Mouse (Mus musculus) limb, embryonic 15.5 days (tissue): ENCODE measurements around the gene Hist4h4. TPM values are rescaled to one million over a fixed set of nuclear protein-coding genes. Genes with fewer than 3 reads are reported as not detected.
A peak's percentile ranks its signal among the peaks of the same experiment; 100 is the strongest.
"Not testable (repeated sequence)": the region's sequence is repeated elsewhere in the genome, so short reads cannot be mapped to it uniquely, and the experiment has no call there.

Experiments used
- ATAC-seq: fragments of 200-750 bp; cut with Nextera tagmentation; 2 replicates; pipeline ENCODE4 v1.8.0; 2017; ENCODE audit warnings: low read depth, moderate TSS enrichment; ENCODE audit not compliant: insufficient number of reproducible peaks, low FRiP score, low TSS enrichment
- H3K27ac ChIP-seq: fragments of 300-500 bp; sonication (generic); 2 replicates; pipeline ENCODE4 v1.5.1; 2015; ENCODE audit warnings: moderate library complexity, mild to moderate bottlenecking, inconsistent platforms
- H3K27me3 ChIP-seq: fragments of 300-500 bp; sonication (generic); 2 replicates; pipeline ENCODE4 v1.6.1; 2015; ENCODE audit warnings: inconsistent platforms
- H3K36me3 ChIP-seq: fragments of 300-500 bp; sonication (generic); 2 replicates; pipeline ENCODE4 v1.6.1; 2015; ENCODE audit warnings: inconsistent platforms
- H3K4me1 ChIP-seq: fragments of 300-500 bp; sonication (generic); 2 replicates; pipeline ENCODE4 v1.6.1; 2015; ENCODE audit warnings: inconsistent platforms
- H3K4me2 ChIP-seq: fragments of 300-500 bp; sonication (generic); 2 replicates; pipeline ENCODE4 v1.6.1; 2015; ENCODE audit warnings: mild to moderate bottlenecking, inconsistent platforms
- H3K4me3 ChIP-seq: fragments of 300-500 bp; sonication (generic); 2 replicates; pipeline ENCODE4 v1.5.1; 2015; ENCODE audit warnings: mild to moderate bottlenecking, inconsistent platforms
- H3K9ac ChIP-seq: fragments of 300-500 bp; sonication (generic); 2 replicates; pipeline ENCODE4 v1.6.1; 2015; ENCODE audit warnings: inconsistent platforms
- H3K9me3 ChIP-seq: fragments of 300-500 bp; sonication (generic); 2 replicates; pipeline ENCODE4 v1.6.1; 2016; ENCODE audit warnings: inconsistent platforms
- WGBS: fragments of 180-500 bp; shearing (Covaris S2); methylation state at CpG from one replicate; pipeline ENCODE4 v1.1.7; 2015; 5-methylcytosine and 5-hydroxymethylcytosine counted together
- polyA plus RNA-seq: library from polyadenylated mRNA; unstranded; fragments of >200 nt; fragmentation: Nextera tagmentation; extraction: Ambion mirVana; gene quantifications from 2 replicates; pipeline ENCODE4 v1.2.1, GENCODE M21; 2015

The Hist4h4 gene
- polyA plus RNA-seq, 1 experiment from 2014 or later: 0.54 TPM

DNA sequence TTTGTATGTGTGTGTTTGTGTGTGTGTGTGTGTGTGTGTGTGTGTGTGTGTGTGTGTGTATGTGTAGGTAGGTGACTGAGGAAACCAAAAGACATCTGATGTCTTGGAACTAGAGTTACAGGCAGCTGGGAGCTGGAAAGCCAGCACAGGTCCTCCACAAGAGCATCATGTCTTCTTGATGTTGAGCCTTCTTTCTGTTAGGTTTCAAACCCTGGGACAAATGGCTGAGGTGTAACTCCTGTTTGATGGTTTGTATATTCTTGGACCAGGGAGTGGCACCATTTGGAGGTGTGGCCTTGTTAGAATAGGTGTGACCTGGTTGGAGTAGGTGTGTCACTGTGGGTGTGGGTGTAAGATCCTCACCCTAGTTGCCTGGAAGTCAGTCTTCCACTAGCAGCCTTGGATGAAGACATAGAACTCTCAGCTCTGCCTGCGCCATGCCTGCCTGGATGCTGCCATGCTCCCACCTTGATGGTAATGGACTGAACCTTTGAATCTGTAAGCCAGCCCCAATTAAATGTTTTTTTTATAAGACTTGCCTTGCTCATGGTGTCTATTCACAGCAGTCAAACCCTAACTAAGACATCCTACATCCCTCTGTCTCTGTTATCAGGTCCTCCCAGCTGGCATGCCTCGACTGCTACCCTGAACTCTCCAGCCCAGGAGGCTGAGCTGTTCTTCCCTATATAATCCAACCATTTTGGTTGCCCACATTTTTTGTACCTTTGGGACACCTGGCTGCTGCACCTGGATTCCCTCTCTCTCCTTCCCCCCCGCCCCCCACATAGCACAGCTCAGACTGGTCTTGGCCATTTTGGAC is 6.1 kb downstream of the Hist4h4 start:
- H3K27me3 ChIP-seq, H3K9me3 ChIP-seq, H3K9ac ChIP-seq, ATAC-seq, H3K4me3 ChIP-seq, H3K36me3 ChIP-seq, H3K4me2 ChIP-seq, H3K27ac ChIP-seq: not testable (repeated sequence)
- 81% methylated on average over 3 of the region's 3 CpGs for WGBS
- H3K4me1 ChIP-seq: peaks cover 13% of the 10 kb centered on the region

DNA sequence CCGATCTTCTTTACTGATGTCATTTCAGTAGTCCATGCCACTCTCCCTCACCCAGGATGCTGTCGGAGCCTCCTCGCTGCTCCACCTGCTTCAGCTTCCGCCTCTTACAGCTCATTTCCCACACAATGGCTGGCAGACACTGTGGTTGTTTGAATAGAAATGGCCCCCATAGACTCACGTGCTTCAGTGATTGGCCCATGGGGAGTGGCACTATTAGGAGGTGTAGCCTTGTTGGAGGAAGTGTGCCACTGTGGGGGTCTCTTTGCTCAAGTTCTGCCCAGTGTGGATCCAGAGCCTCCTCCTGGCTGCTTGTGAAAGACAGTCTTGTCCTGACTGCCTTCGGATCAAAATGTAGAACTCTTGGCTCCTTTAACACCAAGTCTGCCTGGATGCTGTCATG is 8.4 kb downstream of the Hist4h4 start:
- WGBS: 67% methylated on average over 6 of the region's 6 CpGs
- ATAC-seq: no peak

DNA sequence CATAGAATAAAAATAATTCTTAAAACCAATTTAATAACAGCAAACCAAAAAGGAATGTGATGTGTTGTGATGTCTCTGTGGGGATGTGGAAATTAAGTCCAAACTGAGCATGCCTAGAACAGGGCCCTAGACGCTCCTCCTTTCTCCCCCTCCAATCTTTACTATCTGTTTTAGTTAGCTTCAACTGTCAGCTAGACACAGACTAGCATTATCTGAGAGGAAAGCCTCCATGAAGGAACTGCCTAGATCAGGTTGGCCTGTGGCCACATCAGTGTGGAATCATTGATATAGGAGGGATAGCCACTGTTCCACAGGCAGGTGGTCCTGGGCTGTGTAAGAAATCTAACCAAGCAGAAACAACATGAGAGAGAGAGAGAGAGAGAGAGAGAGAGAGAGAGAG is 9.1 kb downstream of the Hist4h4 start:
- Histone ChIP-seq H3K4me2 (no peak overlapping the region), H3K27ac (no peak overlapping the region), H3K4me3 (no peak overlapping the region), H3K36me3 (no peaks in the 10 kb centered on the region), H3K27me3 (no peaks in the 10 kb centered on the region), H3K4me1 (peaks cover 14% of the 10 kb centered on the region), H3K9ac (no peak overlapping the region), H3K9me3 (no peaks in the 10 kb centered on the region)
- WGBS: 77% methylated on average over 1 of the region's 1 CpGs
- ATAC-seq: no peak

More for the DNA sequence above, 8.4 kb downstream of the Hist4h4 start:
- H3K36me3 ChIP-seq: no peaks in the 10 kb centered on the region
- H3K4me1 ChIP-seq: peaks cover 14% of the 10 kb centered on the region
- no peaks in the 10 kb centered on the region for H3K9me3 ChIP-seq
- no peak overlapping the region for H3K27ac ChIP-seq
- no peak overlapping the region for H3K4me3 ChIP-seq
- no peaks in the 10 kb centered on the region for H3K27me3 ChIP-seq
- H3K4me2 ChIP-seq: no peak overlapping the region
- H3K9ac ChIP-seq: no peak overlapping the region

DNA sequence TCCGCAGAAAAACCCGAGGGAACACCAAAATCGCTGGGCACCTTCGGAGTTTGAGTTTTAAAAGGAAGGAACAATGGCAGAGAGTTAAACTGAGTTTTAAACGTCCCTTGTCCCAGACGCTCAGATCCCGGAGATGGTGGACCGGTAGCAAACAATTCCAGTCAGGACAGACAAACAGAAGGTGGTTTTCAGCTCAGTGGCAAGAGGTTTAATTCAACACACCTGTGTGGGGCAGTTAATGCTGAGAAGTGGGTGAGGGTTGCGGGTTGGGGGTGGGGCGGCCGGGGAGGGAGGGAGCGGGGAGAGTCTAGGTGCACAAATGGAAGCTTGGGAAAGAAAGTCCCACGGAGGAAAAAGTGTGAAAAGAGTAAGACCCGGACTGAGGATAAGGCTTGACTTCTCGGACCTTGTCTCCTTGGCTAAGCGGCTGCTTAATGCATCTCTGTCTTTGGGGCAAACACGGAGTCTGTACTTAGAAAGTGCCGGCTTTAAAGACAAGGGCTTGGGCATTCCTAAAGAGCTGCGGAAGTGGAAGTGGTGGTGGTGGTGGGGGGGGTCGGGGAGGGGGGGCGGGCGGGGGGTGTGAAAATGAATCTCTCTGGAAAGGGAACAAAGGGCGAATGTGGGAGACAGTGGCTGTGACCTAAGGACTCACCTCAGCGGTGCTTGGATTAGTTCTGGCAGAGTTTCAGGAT is 10.2 kb downstream of the Hist4h4 start:
- Histone ChIP-seq H3K27me3 (no peaks in the 10 kb centered on the region), H3K9me3 (no peaks in the 10 kb centered on the region), H3K4me1 (peaks cover 14% of the 10 kb centered on the region), H3K36me3 (no peaks in the 10 kb centered on the region), H3K9ac (peak overlapping the region; percentile 17; the same call in 1 of the 2 replicates), H3K4me2 (peak overlapping the region; percentile 66), H3K4me3 (peak overlapping the region; percentile 36), H3K27ac (no peak overlapping the region)
- ATAC-seq: no peak
- under 1% methylated on average over 20 of the region's 24 CpGs for WGBS

DNA sequence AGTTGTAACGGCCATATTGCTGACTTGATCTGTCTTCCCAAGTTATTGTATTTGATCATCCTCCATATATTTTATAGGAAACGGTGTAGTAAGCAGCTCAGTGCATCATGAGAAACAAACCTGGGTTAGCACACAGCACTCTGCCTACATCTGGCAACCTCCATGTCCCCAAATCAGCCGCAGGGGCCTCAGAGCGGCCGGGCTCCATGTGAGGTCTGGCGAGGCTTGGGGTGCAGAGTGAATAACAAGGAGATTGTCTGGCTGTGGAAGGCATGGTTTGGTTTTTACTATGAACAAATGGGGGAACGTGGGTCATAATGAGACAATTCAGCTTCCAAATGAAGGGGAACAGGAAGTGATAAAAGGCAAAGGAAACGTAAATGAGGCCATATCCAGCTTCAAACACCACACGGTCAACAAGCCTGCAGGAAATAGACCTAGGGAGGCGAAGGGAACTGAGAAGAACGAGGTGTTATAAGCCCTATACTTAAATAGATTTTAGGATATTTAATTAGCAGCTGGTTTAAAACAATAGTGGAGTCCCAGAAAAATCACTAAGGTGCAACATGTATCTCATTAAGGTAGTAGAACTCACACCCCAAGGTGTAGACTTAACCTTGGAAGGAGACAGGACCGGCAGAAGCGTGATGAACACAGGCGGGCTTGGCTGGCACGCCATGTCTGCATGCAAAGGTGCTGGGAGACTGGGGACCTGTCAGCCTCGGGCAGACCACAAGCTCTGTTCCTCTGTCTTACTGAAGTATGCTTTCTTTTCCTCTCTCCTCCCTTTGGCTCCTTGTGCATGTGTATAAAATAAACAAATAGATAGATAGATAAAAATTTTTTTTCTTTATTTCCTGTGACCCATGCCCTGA is 11.1 kb downstream of the Hist4h4 start:
- peak overlapping the region; percentile 17; the same call in 1 of the 2 replicates for H3K9ac ChIP-seq
- peak overlapping the region; percentile 36 for H3K4me3 ChIP-seq
- 13% methylated on average over 16 of the region's 16 CpGs for WGBS
- H3K27me3 ChIP-seq: no peaks in the 10 kb centered on the region
- no peaks in the 10 kb centered on the region for H3K36me3 ChIP-seq
- peaks cover 14% of the 10 kb centered on the region for H3K4me1 ChIP-seq
- no peak for ATAC-seq
- peak overlapping the region; percentile 66 for H3K4me2 ChIP-seq
- H3K27ac ChIP-seq: no peak overlapping the region
- H3K9me3 ChIP-seq: no peaks in the 10 kb centered on the region

DNA sequence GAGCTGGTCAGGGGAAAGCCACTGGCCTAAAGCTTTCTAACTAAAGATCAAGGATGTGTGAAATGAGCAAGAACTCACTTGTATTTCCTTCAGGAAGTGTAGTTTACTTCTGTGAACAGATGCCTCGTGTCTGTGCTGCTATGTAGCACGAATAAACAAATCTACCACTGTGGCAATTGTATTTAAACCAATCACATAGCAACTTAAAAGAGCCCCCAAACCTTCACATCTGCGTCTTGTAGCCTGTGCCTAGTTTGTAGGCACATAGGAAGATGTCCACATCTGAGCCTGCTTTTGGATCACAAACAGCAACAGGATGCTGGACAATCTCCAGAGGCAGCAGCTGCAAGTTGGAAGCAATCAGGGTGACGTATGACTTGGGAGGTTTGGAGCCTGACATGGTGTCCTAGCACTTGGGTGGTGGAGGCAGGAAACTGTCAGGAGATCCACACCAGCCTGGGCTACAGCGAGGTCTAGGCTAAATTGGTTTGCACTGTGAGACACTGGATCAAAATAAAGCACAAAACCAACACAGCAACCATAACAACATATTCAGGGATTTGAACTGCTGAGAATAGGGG is 14.7 kb downstream of the Hist4h4 start:
- WGBS: 65% methylated on average over 5 of the region's 5 CpGs
- no peak overlapping the region for H3K4me3 ChIP-seq
- no peaks in the 10 kb centered on the region for H3K9me3 ChIP-seq
- H3K4me2 ChIP-seq: no peak overlapping the region
- ATAC-seq: no peak
- H3K36me3 ChIP-seq: no peaks in the 10 kb centered on the region
- H3K27me3 ChIP-seq: no peaks in the 10 kb centered on the region
- no peak overlapping the region for H3K9ac ChIP-seq
- H3K27ac ChIP-seq: no peak overlapping the region
- peaks cover 14% of the 10 kb centered on the region for H3K4me1 ChIP-seq

DNA sequence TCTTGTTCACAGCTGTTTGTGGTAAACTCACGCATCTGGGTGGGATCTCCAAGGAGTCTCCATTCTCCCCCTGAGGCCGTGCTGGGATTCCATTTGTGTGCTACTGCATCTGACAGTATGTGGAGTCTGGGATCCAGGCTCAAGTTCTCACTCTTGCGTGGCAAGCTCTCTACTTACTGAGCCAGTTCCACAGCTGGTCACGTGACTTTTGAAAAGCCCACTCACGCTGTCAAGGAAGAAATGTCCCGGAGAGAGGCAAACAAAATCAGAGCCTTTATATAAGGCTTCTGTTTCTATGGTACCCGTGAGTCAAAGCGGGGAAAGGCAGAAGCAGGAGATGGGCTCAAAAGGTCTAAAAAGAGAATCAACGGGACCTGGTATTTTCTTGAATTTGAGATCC is 21.5 kb downstream of the Hist4h4 start:
- ATAC-seq: no peak
- Histone ChIP-seq H3K4me2 (no peak overlapping the region), H3K27ac (no peak overlapping the region), H3K9ac (no peak overlapping the region), H3K36me3 (no peaks in the 10 kb centered on the region), H3K4me1 (0 out of 2 replicates have a peak, but pooled peaks cover 2% of the 10 kb centered on the region), H3K4me3 (no peak overlapping the region), H3K27me3 (no peaks in the 10 kb centered on the region), H3K9me3 (no peaks in the 10 kb centered on the region)
- 79% methylated on average over 9 of the region's 9 CpGs for WGBS

DNA sequence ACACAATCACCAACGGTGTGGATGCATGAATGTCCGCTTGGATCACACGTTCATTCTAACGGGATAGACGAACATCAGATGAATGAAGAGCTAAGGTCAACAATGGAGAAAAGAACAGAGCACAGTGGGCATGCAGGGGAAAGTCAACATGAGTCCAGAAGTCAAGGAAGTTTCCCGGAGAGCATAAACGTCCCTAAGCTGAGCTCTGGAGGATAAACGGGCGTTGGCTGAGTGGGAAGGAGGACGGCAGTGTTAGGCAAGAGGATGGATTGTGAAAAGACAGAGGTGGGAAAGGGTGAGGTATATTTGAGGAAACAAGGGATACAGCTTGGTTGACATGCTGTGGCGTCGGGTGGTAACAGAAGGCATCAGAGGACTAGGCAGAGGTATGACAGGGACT is 22.1 kb downstream of the Hist4h4 start:
- no peaks in the 10 kb centered on the region for H3K36me3 ChIP-seq
- no peak overlapping the region for H3K9ac ChIP-seq
- 90% methylated on average over 12 of the region's 12 CpGs for WGBS
- ATAC-seq: no peak
- 0 out of 2 replicates have a peak, but pooled peaks cover 2% of the 10 kb centered on the region for H3K4me1 ChIP-seq
- H3K9me3 ChIP-seq: no peaks in the 10 kb centered on the region
- H3K27me3 ChIP-seq: no peaks in the 10 kb centered on the region
- H3K4me2 ChIP-seq: no peak overlapping the region
- no peak overlapping the region for H3K4me3 ChIP-seq
- H3K27ac ChIP-seq: no peak overlapping the region

DNA sequence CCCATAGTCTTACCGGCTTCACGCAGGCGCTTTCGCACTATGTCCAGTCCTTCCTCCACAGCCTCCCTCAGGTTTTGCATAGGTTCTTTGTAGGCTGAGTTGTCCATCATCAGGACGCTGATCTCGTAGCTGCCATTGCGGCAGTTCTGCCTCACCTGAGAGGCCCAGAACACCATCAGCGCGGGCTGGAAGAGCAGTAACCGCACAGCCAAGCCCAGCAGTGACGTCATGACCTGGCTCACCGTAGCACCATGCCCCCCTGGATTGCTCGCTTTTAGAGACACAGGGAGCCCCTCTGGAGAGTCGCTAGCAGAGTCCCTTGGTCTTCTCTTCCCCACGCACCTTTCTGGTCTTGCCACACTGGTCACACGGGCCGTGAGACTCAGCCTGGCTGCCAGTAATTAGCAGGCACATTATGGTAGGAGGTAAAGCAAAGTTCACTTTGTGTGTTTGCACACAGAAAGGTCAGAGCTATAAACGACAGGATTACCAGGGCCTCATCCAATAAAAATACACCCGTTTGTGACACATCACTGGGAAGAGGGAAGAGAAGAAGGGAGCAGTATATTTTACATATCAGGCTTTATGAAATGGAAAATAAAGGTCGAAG is 22.7 kb downstream of the Hist4h4 start, which contains the start of gene Gucy2c:
Gucy2c (minus strand) TSS at position 389 of the 610 bp plus-strand sequence.
- H3K36me3 ChIP-seq: no peaks in the 10 kb centered on the region
- no peak within 1 kb of the TSS for H3K4me2 ChIP-seq
- no peak within 1 kb of the TSS for H3K9ac ChIP-seq
- WGBS: 64% methylated on average over 20 of the region's 20 CpGs
- no peak within 1 kb of the TSS for H3K4me3 ChIP-seq
- 0 out of 2 replicates have a peak, but pooled peaks cover 2% of the 10 kb centered on the region for H3K4me1 ChIP-seq
- ATAC-seq: no peak
- H3K27me3 ChIP-seq: no peaks in the 10 kb centered on the region
- no peaks in the 10 kb centered on the region for H3K9me3 ChIP-seq
- no peak within 1 kb of the TSS for H3K27ac ChIP-seq

DNA sequence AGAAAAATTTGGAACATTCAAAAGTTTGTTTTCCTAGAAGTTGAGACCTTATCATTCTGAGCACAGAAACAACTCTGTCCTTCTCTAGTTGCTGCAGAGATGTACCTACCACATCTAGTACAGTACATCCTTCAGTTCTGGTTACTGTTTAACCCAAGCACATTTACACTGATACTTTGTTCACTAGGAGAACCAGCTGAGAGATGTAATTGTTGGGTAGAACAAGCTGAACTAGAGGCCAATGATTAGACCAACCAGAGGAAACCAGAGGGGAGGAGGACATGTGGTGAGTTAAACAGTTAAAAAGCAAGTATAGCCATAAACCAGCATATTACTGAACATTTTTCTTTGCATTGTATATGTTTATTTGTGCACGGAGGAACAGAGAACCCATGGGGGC is 27.8 kb downstream of the Hist4h4 start:
- Histone ChIP-seq H3K27me3 (no peaks in the 10 kb centered on the region), H3K4me2 (no peak overlapping the region), H3K4me3 (no peak overlapping the region), H3K4me1 (no peaks in the 10 kb centered on the region), H3K27ac (no peak overlapping the region), H3K9ac (no peak overlapping the region), H3K9me3 (no peaks in the 10 kb centered on the region), H3K36me3 (no peaks in the 10 kb centered on the region)
- 81% methylated on average over 1 of the region's 1 CpGs for WGBS
- no peak for ATAC-seq

DNA sequence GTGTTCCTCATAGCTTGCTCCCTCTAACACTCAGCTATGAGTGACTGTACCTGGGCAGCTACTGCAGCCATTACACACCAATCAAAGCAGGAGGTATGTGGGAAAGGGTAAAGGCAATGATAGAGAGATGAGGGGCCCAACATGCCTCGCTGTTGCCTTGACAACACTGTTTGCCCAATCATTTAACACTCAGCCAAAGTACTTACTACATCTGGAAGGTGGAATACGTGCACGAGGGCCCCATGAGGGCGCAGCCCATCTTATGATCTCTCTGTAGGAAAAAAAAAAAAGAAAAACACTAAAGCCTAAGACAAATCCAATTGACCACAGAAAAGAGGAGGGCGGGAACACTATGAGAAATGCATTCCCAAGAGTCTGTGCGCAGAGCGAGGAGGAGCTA is 34.4 kb downstream of the Hist4h4 start:
- ATAC-seq: no peak
- H3K27me3 ChIP-seq: no peaks in the 10 kb centered on the region

More for the DNA sequence above, 34.4 kb downstream of the Hist4h4 start:
- Histone ChIP-seq H3K4me1 (no peaks in the 10 kb centered on the region), H3K9ac (no peak overlapping the region), H3K9me3 (no peaks in the 10 kb centered on the region), H3K27ac (no peak overlapping the region), H3K4me2 (no peak overlapping the region), H3K4me3 (no peak overlapping the region), H3K36me3 (no peaks in the 10 kb centered on the region)
- 83% methylated on average over 7 of the region's 7 CpGs for WGBS
